Mouse (Mus musculus): ENCODE results near the gene Yipf3.
A peak's percentile ranks its signal among the peaks of the same experiment; 100 is the strongest.

Yipf3 gene

DNA sequence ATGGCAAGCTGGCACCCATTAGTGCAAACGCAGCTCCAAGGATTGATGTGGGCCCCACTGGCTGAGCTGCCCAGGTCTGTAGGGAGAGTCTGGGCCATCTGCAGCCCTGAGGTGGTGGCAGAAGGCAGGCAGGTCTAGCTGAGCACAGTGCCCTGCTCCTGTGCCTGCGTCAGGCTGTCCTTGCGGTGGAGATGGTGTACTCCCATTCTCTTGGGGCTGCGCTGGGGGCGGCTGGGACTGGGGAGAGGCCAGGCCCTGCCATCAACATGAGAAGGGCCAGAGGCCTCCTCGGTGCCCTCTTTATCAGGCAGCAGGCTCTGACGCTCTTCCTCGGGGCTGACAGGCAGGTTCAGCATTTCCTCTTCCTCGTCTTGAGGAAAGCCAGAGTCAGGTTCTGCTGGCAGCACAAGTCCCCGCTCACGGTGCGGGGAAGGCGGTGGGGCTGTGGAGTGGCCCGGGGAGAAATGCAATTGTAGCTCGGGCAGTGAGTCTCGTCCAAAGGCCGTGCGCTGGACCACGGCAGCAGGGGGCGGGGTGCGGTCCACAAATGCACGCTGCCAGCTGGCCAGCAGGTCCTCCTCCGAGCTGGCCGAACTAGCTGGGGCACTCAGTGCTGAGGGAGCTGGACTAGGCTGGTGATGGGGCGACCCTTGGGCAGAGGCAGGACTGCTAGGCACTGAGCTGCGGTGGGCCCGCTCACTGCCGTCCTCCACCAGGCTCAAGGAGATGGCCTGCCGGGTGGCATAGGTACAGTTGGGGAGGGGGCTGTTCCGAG, 10.6 kb downstream of the Yipf3 start:
- no peak for DNase-seq

DNA sequence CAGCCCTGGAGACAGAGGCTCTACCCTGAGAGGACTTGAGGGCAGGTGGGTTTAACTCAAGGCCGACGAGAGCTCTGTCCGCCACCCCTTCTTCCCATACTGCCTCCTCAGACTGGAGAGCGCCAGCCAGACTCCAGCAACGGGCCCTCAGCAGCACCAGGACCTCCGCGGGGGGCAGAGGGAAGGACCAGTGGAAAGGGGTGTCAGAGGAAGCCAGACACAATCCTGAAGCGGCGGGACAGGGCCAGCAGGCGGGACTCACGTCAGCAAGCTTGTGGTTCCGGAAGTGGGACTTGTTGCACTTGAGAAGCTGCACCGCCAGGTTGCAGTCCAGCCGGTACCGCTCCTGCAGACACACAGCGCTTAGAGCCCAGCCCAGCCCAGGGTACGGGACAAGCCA, 11.8 kb downstream of the Yipf3 start:
- no peak for DNase-seq

DNA sequence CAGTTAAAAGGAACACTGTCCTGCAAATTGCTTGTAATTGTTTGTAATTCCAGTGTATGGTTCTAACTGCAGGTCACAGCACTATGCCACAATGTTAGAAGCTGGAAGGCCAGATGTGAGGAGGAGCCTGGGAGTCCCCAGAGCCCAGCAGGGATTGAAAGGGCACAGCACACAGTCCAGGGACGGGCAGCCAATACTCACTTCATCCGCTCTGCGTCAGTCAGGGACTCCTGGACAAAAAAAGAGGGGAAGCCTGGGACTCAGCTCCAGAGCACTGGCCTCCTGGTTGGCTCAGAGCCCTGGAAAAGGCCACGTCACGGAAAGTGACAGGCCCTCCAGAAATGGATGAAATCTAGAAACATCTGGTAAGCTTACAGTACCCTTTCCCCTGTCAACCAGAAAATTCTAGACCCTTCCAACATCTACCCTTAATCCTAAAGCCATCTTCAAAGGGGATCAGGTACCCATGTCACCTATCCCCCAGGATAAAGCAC, 14.4 kb downstream of the Yipf3 start:
- DNase-seq, result no peak

DNA sequence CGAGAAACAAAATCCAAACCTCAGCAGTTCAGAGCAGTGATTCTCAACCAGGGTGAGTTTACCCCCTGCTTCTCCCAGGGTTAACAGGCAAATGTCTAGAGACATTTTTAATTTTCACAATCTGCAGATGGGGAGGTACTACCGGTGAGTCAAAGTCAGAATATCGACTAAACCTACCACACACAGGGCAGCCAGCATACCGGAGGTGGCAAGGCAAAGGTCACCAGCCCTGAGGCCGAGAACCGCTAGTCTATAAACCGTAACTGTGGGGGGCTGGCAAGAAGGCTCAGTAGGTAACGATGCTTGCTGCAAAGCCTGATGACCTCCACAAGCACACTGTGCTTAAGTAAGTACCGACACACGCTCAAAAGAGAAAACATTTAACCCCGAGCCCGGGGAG, 17.6 kb downstream of the Yipf3 start:
- DNase-seq, result no peak

DNA sequence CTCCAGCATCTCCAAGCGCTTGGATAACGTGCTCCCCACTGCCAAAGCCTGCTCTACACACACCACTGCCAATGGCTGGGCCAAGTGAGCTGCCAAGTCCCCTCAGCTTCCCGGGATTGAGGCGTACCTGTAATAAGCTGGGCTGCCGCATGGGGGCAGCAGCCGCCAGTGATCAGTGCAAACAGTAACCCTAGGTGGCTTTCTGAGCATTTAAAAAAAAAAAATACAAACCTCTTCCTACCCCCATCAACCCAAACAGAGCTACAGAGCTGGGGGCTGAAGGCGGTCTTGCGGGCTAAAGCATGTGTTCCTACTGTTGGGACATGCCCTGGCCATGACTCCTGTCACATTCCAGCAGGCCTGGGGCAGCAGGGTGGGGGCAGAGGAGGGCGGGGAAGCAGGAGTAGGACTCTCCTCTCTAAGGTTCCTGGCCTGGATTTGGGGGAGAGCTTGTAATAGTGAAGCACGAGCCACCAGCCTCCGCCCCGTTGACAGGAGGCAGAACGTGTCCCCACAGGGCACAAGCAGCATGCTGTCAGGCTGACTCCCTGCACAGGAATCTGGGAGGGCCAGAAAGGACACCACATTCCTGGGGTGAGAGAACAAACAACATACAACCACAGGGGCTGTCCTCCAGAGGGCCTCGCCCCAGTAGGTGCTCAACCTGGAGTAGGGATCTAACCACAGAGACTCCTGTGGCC, 18.2 kb downstream of the Yipf3 start:
- DNase-seq, result peak; percentile 90

DNA sequence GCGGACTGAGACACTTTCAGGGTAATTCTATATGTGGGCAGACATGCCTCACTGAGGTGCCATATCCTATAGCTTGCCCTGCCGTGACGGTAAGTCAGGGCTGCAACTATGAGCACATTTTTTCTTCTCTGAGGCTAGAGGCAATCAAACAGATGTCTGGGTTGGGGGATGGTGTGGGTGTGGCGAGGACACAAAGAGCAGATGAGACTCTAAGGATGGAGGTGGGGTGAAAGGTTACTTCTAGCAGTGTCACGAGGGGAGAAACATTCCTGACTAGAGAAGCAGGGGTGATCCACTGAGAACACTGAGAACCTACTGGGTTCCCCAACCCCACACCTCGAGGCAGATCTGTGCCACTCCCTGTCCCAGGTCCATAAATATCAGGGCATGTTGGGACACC, 19.1 kb downstream of the Yipf3 start:
- DNase-seq, result no peak

DNA sequence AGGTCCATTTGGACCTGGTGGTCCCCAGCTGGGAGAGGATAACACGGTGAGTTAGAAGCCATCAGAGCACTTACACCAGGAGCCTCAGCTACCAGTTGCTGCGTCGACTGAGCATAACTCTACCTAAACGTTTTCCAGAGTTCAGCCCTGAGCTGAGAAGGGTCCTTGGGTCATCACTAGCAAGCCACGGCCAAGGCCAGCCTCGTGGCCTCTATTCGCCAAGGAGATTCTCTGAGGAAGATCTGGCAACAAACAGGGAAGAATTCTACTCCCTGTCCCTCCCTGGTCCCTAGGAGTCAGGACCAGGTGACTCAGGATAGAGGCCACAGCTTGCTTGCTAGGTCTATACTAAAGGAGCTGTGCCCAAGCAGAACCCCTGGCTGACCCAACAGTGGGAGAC, 19.6 kb downstream of the Yipf3 start:
- DNase-seq, result no peak

DNA sequence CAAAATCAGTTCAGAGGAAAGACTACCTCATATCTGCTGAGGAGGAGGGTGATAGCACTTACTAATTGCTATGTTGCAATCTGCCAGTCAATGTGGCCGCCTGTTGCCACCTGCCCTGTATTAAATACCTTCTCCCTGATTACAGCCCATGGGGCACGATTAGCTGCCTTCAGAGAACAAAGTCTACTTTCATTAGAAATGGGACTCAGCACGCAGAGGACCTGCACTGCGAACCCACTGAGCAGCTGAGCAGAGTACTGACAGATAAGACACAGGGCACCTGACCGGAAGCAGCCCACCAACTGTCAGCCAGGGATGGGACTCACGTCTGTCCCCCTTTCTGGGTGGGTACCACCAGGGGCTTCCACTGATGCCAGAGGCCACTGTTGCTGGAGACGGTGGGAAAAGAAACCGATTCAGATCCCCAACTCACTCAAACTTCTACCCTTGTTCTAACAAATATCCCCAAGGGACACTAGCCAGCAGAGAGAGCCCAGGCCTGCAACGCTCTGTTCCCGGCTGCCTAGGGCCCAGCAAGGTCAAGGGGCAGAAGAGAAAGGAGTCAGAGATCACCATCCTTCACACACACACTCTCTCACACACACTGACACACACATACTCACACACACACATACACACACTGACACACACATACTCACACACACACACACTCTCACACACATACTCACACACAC, 20.3 kb downstream of the Yipf3 start:
- no peak for DNase-seq

DNA sequence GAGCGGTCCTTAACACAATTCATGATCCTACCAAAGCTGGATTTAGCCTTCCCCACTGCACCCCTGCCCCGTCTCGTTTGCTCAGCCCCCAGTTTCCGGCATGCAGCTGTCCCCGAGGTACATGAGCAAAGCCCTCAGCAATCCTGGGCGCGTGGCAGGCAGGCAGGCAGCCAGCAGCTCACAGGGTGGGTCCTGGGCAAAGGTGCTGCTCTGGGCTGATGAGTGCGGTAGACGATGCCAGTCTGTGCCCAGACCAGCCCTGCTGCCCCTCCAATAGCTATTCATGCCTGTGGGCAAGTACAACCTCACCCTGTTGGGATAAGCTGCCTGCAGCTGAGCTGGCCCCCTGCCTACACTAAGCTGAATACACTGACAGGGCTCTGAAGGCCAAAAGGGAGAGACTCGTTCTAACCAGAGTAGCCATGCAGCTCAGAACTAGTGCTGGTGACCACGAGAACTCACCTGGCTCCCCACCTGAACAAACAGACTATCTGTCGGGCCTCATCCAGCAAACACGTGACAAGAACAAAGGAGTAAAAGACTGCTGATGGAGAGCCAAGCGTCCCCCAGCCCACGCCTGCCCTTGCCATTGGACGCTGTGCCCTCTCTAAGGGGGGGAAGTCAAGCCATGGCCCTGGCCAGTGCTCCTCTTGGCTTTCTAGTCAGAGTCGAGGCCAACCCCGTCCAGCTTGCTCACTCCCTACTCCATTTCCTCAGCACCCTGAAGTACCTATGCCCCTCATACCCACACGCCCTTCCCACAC, 22.1 kb downstream of the Yipf3 start:
- DNase-seq, result no peak

DNA sequence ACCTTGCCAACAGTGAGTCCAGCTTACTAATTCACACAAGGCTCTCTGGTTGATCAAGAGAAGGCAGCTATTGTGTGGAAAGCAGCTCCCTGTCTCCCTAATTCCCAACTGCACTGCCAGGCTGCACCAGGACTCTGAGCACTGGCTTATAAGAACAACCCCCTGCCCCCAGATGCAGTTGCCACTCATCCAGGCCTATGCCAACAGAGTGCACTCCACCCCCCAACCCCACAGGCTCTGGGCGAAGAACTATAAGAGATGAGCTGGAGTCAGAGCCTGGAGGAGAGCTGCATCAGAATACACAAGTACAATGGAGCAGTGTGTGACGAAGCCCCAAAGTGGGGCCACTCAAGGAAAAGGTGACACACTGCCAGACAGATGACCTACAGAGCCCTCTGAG, 24.2 kb downstream of the Yipf3 start:
- no peak for DNase-seq

DNA sequence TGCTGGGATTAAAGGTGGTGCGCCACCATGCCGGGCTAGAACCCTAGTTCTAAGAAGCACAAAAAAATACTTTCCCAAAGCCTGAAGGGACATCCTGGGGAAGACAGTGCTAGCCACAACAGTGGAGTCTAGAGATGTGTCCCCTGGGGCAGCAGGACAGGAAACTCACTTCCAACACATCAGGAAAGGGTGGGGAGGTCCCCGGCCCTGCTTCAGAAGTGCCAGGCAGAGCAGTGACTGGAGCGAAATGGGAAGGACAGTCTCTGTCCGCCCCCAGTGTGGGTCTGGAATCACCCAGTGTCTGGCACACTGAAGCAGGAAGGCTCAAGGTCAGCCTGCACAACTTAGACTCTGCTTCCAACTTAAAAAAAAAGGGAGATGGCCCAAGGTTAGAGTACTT, 24.8 kb downstream of the Yipf3 start:
- no peak for DNase-seq

DNA sequence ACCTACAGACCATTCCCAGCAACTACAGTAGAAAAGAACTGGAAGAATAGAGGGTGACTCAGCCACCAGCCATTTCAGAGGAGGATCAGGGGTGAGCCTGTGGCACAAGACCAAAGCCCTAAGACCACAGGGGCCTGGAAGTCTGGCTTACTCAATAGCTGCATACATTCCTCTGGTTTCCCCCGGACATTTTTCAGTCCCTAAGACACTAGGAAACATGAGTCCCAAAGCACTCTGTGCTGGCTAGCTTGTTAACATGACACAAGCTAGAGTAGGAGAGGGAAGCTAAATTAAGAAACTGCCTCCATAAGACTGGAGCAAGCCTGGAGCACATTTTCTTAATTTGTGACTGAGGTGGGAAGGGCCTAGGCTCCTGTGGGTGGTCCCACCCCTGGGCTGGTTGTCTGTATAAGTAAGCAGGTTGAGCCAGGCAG, 25.9 kb downstream of the Yipf3 start:
- DNase-seq, result no peak

DNA sequence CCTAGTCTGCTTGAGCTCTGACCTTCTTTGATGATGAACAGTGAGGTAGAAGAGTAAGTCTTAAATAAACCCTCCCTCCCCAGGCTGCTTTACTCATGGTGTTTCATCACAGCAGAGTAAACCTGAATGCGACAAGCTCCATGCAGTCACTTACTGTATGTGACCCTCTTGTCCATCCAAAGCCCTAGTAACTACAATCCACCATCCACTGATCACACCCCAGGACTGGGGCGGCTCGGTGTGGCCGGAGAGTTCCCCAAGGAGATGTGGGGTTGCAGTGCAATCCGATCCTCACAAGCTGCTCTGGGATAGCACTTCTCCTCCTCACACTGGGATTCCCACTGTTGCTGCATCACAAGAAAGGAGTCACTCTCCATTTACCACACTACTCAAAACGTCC, 26.6 kb downstream of the Yipf3 start:
- no peak for DNase-seq

DNA sequence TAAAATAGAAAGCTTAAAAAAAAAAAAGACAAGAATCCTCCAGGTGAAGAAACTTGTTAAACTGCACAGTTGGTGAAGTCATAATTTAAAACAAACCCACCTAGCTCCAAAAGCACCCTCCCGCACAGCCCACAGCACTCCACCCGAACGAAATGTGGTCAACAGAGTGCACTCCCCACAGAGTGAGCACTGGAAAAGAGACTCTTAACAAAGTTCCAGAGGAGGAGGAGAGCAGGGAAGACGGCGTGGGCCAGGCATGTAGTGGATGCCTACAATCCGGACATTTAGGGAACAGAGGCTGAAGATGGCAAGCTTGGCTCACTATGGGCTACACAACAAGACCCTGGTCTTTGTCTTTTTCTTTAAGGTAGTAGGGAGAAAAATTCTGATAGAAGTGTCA, 27.2 kb downstream of the Yipf3 start:
- DNase-seq, result no peak

DNA sequence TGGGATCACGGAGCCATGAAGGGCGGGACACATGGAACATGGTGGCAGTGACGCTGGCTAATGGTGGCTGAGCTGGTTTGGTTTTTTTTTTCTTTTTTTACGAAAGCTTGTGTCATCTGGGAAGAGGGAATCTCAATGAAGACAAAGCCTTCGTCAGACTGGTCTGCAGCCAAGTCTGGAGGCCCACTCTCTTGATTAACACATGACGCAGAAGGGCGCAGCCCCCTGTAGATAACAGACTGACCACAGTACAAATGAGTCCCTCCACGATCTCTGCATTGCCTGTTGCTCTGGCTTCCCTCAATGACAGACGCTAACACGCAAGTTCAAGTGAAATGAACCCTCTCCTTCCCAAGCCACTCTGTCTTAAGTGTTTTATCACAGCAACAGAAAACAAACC, 27.6 kb downstream of the Yipf3 start:
- DNase-seq, result no peak

DNA sequence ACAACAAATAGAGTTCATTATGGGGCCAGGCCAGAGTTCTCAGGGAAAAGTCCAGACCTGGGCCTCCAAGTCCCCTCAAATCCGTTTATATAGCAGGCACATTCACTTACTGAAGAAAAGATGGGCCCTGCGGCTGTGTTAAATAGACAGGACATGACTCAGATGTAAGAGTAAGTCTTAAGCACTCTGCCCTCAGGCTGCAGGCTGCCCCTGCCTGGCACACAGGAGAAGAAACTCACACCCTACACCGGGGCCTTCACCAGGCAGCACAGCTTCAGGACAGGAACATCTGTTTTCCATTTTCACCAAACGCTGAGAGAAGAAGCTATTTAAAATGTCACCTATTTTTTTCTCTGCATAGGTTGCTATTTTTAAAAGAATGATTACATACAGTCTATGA, 29.7 kb downstream of the Yipf3 start:
- DNase-seq, result no peak

DNA sequence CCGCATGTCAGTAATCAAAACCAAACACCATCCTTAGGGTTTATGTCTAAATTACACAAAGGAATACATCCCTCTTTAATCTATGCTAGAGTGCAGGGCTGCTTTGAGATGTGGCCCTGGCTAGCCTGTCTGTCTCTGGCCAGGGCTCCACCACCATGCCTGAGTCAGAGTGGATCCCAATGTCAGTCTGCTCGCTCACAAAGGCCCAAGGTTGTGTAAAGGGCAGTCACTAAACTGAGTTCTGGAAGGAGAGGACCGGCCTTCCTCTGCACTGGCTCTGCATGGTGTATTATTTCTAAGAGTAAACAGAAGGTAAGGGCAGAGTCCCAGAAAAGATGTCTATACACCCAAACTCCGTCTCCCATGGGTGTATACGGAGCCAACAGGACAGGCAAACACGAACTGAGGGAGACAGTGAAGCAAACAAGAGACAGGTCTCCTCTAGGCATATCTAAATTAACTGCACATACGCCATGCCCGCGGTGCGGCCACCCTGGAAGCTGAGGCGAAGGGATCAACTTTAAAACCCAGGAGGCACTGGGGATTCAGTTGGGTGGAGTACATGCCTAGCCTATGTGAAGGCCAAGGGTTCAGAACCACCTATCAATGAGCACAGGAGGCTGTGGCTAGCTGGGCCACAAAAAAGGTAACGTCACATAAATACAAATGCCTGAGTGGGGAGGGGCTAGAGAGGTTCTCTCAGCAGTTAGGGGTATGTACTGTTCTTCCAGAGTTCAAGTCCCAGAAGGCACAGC, 30.3 kb downstream of the Yipf3 start:
- DNase-seq, result no peak

DNA sequence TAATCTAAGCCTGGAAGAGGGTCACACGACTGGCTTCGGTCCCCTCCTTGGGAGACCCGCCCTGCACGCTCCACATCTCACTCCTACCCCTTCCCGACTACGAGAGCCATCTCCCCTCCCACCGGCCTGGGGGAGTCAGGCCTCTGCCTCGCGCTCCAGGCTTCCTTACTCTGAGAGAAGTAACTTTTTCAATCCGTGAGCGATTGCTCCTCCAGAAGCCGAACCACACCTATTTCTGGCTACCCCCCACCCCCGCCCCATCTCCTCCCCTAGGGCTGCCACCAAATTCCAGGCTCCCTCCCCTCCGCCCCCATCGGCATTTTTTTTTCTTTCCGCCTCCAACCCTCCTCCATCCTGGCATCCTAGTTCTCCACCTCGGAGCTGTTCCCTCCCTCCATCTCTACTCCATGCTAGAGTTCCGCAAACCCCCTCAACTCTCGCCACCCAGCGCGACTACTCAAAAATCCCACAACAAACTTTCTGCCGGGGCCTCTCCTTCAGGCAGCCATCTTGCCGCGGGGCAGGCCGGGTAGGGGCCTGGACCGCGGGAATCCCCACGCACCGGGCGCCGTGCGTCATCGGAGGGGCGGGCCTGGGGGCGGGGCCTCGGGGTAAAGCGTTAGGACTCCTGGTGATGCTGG, 34.7 kb downstream of the Yipf3 start, which contains the start of gene Tjap1:
Gene Tjap1, minus strand, starts transcription at position 544 of the 641 bp plus-strand sequence.
- peak; percentile 82 to 92 for DNase-seq

DNA sequence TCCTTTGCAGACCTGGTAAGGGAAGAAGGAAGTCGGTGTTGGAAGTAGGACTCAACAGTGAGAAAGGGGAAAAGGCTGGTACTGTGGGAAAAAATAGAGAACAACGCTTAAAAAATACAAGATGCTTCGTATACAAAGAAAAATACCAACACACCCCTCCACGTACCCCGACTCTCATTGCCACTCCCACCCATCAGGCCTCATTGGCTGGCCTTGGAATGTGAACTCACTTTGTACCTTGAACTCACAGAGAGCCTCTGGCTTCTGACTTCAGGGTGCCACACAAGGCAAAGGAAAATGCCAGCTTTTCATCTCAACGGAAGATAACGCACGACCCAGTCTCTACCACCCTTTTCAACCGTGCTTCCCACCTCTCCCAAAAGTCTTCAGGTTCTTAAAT, 35.3 kb downstream of the Yipf3 start:
- DNase-seq, result no peak

DNA sequence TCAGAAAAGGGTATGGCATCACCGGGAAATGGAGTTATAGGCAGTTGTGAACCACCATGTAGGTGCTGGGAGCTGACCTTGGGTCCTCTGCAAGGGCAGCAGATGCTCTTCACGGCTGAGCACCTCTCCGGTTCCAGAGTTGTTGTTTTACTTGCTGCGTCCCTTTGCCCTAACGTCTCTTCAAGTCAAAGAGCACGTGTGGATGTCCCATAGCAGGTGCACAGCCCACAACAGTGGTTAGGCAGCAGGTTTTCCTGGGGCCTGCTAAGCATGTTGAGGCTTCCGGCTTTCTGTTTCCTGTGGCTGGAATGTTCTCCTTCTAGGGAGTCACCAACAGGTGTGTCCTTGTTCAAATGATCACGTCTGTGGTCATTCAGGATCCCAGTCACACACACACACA, 36.0 kb downstream of the Yipf3 start:
- no peak for DNase-seq

DNA sequence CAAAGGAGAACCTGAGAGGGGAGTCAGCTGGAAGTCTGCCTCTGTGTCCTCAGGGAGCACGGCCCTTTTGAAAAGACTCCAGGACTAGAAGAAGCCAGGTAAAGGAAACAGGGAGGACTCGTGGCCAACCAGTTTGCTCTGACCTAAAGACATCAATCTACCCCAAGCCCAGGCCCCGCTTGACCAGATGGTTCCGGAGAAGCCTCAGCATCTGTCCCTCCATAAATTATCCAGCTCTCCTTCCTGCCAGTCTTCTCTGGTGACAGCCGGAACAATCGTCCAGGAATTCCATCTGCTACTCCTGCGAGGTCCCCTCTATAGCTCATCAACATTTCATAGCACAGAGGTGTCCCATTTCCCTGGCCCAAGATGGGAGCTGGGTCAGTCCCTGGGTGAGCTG, 36.8 kb downstream of the Yipf3 start:
- DNase-seq, result no peak

DNA sequence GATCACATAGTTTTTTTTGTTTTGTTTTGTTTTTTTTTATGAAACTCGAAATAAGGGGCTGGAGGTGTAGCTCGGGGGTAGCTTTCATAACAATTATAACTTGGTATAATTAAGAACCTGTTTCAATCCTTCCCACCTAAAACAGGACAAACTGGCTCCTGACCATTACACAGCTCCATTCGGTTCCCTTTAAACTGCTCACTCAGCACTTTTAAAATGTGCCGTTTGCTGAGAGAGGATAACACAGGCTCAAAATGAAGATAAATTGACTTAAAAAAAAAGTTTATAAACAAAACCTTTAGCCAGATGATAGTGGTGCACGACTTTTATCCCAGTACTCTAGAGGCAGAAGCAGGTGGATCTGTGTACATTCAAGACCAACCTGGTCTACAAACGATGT, 37.5 kb downstream of the Yipf3 start:
- no peak for DNase-seq

Data from cerebellum, postnatal 36 days (tissue).